Mouse (Mus musculus) heart, postnatal 0 days (tissue): Measurements from ENCODE around the gene Cib4. TPM values are rescaled to one million over a fixed set of nuclear protein-coding genes. Genes with fewer than 3 reads are reported as not detected.

ENCODE experiments used
- ATAC-seq: fragments of 200-750 bp; cut with Nextera tagmentation; 2 replicates; pipeline ENCODE4 v1.8.0; 2017; ENCODE audit warnings: low read depth, moderate number of reproducible peaks, moderate library complexity; ENCODE audit not compliant: insufficient read depth
- DNase-seq: peaks from one replicate; pipeline ENCODE4 v3.0.0-alpha.2; 2016; ENCODE audit warnings: low spot score
- H3K27ac ChIP-seq: fragments of 300-500 bp; sonication (generic); 2 replicates; pipeline ENCODE4 v1.5.1; 2014; ENCODE audit warnings: low read depth, mild to moderate bottlenecking
- H3K27me3 ChIP-seq: fragments of 300-500 bp; sonication (generic); 2 replicates; pipeline ENCODE4 v1.6.1; 2014; ENCODE audit warnings: low read length, mixed read lengths; ENCODE audit not compliant: control insufficient read depth, insufficient read depth
- H3K36me3 ChIP-seq: fragments of 300-500 bp; sonication (generic); replicated peaks from 2 replicates; pipeline ENCODE4 v1.6.1; 2014; ENCODE audit warnings: low read length, mixed read lengths; ENCODE audit not compliant: control insufficient read depth, insufficient read depth
- H3K4me1 ChIP-seq: fragments of 300-500 bp; sonication (generic); 2 replicates; pipeline ENCODE4 v1.6.1; 2014; ENCODE audit warnings: antibody characterized with exemption; ENCODE audit not compliant: control insufficient read depth, insufficient read depth
- H3K4me2 ChIP-seq: fragments of 300-500 bp; sonication (generic); 2 replicates; pipeline ENCODE4 v1.6.1; 2014; ENCODE audit warnings: low read depth, mild to moderate bottlenecking, low read length, moderate library complexity
- H3K4me3 ChIP-seq: fragments of 300-500 bp; sonication (generic); 2 replicates; pipeline ENCODE4 v1.5.1; 2014; ENCODE audit warnings: low read depth, low read length
- H3K9ac ChIP-seq: fragments of 300-500 bp; sonication (generic); replicated peaks from 2 replicates; pipeline ENCODE4 v1.6.1; 2014; ENCODE audit warnings: low read depth, low read length, mixed read lengths
- H3K9me3 ChIP-seq: fragments of 300-500 bp; sonication (generic); replicated peaks from 2 replicates; pipeline ENCODE4 v1.6.1; 2016; ENCODE audit warnings: low read length; ENCODE audit not compliant: control insufficient read depth
- CTCF ChIP-seq: IDR thresholded peaks from 2 replicates; pipeline ENCODE4 v1.5.1; 2016; ENCODE audit warnings: antibody characterized with exemption, control low read depth, low read depth
- EP300 ChIP-seq: IDR thresholded peaks from 2 replicates; pipeline ENCODE4 v1.6.1; 2016; ENCODE audit warnings: antibody characterized with exemption, low read depth
- WGBS: fragments of 180-500 bp; shearing (Covaris S2); extraction: QIAGEN DNeasy Blood & Tissue Kit; methylation state at CpG from one replicate; pipeline ENCODE4 v1.1.7; 2014; 5-methylcytosine and 5-hydroxymethylcytosine counted together
- polyA plus RNA-seq: library from polyadenylated mRNA; unstranded; fragments of >200 nt; fragmentation: Nextera tagmentation; extraction: Ambion mirVana; gene quantifications from 2 replicates; pipeline ENCODE4 v1.2.1, GENCODE M21; 2015
- total RNA-seq: library from RNA; depleted of rRNA; stranded (reverse); fragments of >200 nt; gene quantifications from 2 replicates; pipeline ENCODE4 v1.2.3, GENCODE M21; 2014; ENCODE audit warnings: low replicate concordance

Cib4 gene
- total and polyA plus RNA-seq, 2 experiments from 2014 or later: not detected

- Histone ChIP-seq H3K9me3 (no peaks in the 10 kb centered on the region), H3K4me2 (no peak overlapping the region), H3K27me3 (no peaks in the 10 kb centered on the region), H3K4me1 (peaks cover 51% of the 10 kb centered on the region), H3K9ac (no peak overlapping the region), H3K27ac (no peak overlapping the region), H3K4me3 (no peak overlapping the region), H3K36me3 (no peaks in the 10 kb centered on the region)
- ATAC-seq (no peak), DNase-seq (no peak)
- WGBS: 62% methylated on average over 6 of the region's 6 CpGs
- TF ChIP-seq CTCF: no peak
- no peak for TF ChIP-seq EP300
These were observed 35.1 kb upstream of the Cib4 start for GRCm38 (mm10) chr5:30580725-30581124.

GRCm38 (mm10) chr5:30578445-30579080 is 32.9 kb upstream of the Cib4 start:
- peaks cover 61% of the 10 kb centered on the region for H3K4me1 ChIP-seq
- no peaks in the 10 kb centered on the region for H3K36me3 ChIP-seq
- no peak overlapping the region for H3K9ac ChIP-seq
- no peak for TF ChIP-seq CTCF
- no peak for TF ChIP-seq EP300
- 51% methylated on average over 6 of the region's 6 CpGs for WGBS
- H3K4me2 ChIP-seq: no peak overlapping the region
- no peaks in the 10 kb centered on the region for H3K27me3 ChIP-seq
- ATAC-seq (no peak), DNase-seq (no peak)
- H3K9me3 ChIP-seq: no peaks in the 10 kb centered on the region
- H3K4me3 ChIP-seq: no peak overlapping the region
- H3K27ac ChIP-seq: peak overlapping the region; percentile 86

GRCm38 (mm10) chr5:30577654-30578310 is 32.1 kb upstream of the Cib4 start:
- H3K4me1 ChIP-seq: peaks cover 55% of the 10 kb centered on the region
- TF ChIP-seq CTCF (no peak), EP300 (no peak)
- no peak overlapping the region for H3K4me2 ChIP-seq
- no peaks in the 10 kb centered on the region for H3K9me3 ChIP-seq
- H3K4me3 ChIP-seq: no peak overlapping the region
- no peak for DNase-seq
- H3K36me3 ChIP-seq: no peaks in the 10 kb centered on the region
- peak; percentile 56 for ATAC-seq
- 48% methylated on average over 12 of the region's 12 CpGs for WGBS
- no peaks in the 10 kb centered on the region for H3K27me3 ChIP-seq
- no peak overlapping the region; the same call in 1 of the 2 replicates for H3K9ac ChIP-seq
- H3K27ac ChIP-seq: peak overlapping the region; percentile 86

GRCm38 (mm10) chr5:30577251-30577650 is 31.6 kb upstream of the Cib4 start:
- ATAC-seq (peak; percentile 75), DNase-seq (peak; percentile 78)
- Histone ChIP-seq H3K4me3 (no peak overlapping the region), H3K27ac (peak overlapping the region; percentile 86), H3K4me2 (no peak overlapping the region), H3K9me3 (no peaks in the 10 kb centered on the region), H3K36me3 (no peaks in the 10 kb centered on the region), H3K9ac (0 out of 2 replicates have a peak overlapping the region, but pooled peaks have one; percentile 11), H3K27me3 (no peaks in the 10 kb centered on the region), H3K4me1 (peaks cover 54% of the 10 kb centered on the region)
- TF ChIP-seq EP300 (0 out of 2 replicates have a peak, but pooled peaks have one; percentile 33), CTCF (no peak)
- WGBS: 26% methylated on average over 9 of the region's 9 CpGs

GRCm38 (mm10) chr5:30576233-30576632 is 30.6 kb upstream of the Cib4 start:
- Histone ChIP-seq H3K9ac (no peak overlapping the region), H3K4me1 (peaks cover 52% of the 10 kb centered on the region), H3K27me3 (no peaks in the 10 kb centered on the region), H3K27ac (0 out of 2 replicates have a peak overlapping the region, but pooled peaks have one; percentile 86), H3K4me2 (no peak overlapping the region), H3K9me3 (no peaks in the 10 kb centered on the region), H3K4me3 (no peak overlapping the region), H3K36me3 (no peaks in the 10 kb centered on the region)
- TF ChIP-seq CTCF (no peak), EP300 (no peak)
- 75% methylated on average over 7 of the region's 7 CpGs for WGBS
- ATAC-seq (no peak), DNase-seq (no peak)
